Mouse (Mus musculus): ENCODE data around the gene Zfp65. TPM values are rescaled to one million over a fixed set of nuclear protein-coding genes. Genes with fewer than 3 reads are reported as not detected.

Zfp65 gene
- total RNA-seq, 2 experiments from 2014 or later: 19.3 to 20.4 TPM

Other genes starting within 250 kb of the Zfp65 start
- 7.8 and 10.4 TPM in 2 replicates for gene Zfp874b, start 244.9 kb downstream of the Zfp65 start, total RNA-seq (2015)
- 5.9 and 8.1 TPM in 2 replicates for gene Zfp874b, start 244.9 kb downstream of the Zfp65 start, total RNA-seq (2017)
- 8.5 and 11.6 TPM in 2 replicates for gene Zfp58, start 228.6 kb downstream of the Zfp65 start, total RNA-seq (2015)
- 12.3 and 14.5 TPM in 2 replicates for gene Zfp58, start 228.6 kb downstream of the Zfp65 start, total RNA-seq (2017)
- gene Gm26965, start 203.0 kb downstream of the Zfp65 start, total RNA-seq (2015): not detected in 2 replicates
- not detected in 2 replicates for gene Gm26965, start 203.0 kb downstream of the Zfp65 start, total RNA-seq (2017)
- gene Zfp87, start 203.0 kb downstream of the Zfp65 start, total RNA-seq (2015): 25.4 and 25.5 TPM in 2 replicates
- gene Zfp87, start 203.0 kb downstream of the Zfp65 start, total RNA-seq (2017): 12.9 and 22.4 TPM in 2 replicates
- gene Zfp748, start 175.3 kb downstream of the Zfp65 start, total RNA-seq (2015): 14.2 and 15.3 TPM in 2 replicates
- 11.5 and 21.2 TPM in 2 replicates for gene Zfp748, start 175.3 kb downstream of the Zfp65 start, total RNA-seq (2017)
- 14.6 and 16.7 TPM in 2 replicates for gene Zfp729b, start 119.5 kb downstream of the Zfp65 start, total RNA-seq (2015)
- gene Zfp729b, start 119.5 kb downstream of the Zfp65 start, total RNA-seq (2017): 14.6 and 15.4 TPM in 2 replicates
- 2.3 TPM in 1 of 2 replicates, not detected in the other for gene Gm49345, start 91.4 kb downstream of the Zfp65 start, total RNA-seq (2015)
- gene Gm49345, start 91.4 kb downstream of the Zfp65 start, total RNA-seq (2017): not detected in 2 replicates
- gene Zfp729a, start 91.4 kb downstream of the Zfp65 start, total RNA-seq (2015): 8.5 and 14.1 TPM in 2 replicates
- gene Zfp729a, start 91.4 kb downstream of the Zfp65 start, total RNA-seq (2017): 9.3 and 13.5 TPM in 2 replicates
- gene Zfp738, start 42.1 kb downstream of the Zfp65 start, total RNA-seq (2015): 12.8 and 14.1 TPM in 2 replicates
- gene Zfp738, start 42.1 kb downstream of the Zfp65 start, total RNA-seq (2017): 12.1 and 20.7 TPM in 2 replicates
- 8.0 and 9.5 TPM in 2 replicates for gene Zfp85, start 26.1 kb upstream of the Zfp65 start, total RNA-seq (2015)
- 6.7 and 8.7 TPM in 2 replicates for gene Zfp85, start 26.1 kb upstream of the Zfp65 start, total RNA-seq (2017)
- 3.6 and 4.4 TPM in 2 replicates for gene Zfp493, start 50.5 kb upstream of the Zfp65 start, total RNA-seq (2015)
- gene Zfp493, start 50.5 kb upstream of the Zfp65 start, total RNA-seq (2017): 1.2 and 2.1 TPM in 2 replicates
- gene Zfp273, start 84.6 kb upstream of the Zfp65 start, total RNA-seq (2015): 5.9 and 7.1 TPM in 2 replicates
- 6.0 and 8.8 TPM in 2 replicates for gene Zfp273, start 84.6 kb upstream of the Zfp65 start, total RNA-seq (2017)
- 2.8 TPM in 1 of 2 replicates, not detected in the other for gene Gm10037, start 101.9 kb upstream of the Zfp65 start, total RNA-seq (2015)
- gene Gm10037, start 101.9 kb upstream of the Zfp65 start, total RNA-seq (2017): 4.9 TPM in 1 of 2 replicates, not detected in the other
- gene BC048507, start 134.2 kb upstream of the Zfp65 start, total RNA-seq (2015): not detected in 2 replicates
- not detected in 2 replicates for gene BC048507, start 134.2 kb upstream of the Zfp65 start, total RNA-seq (2017)